Mouse (Mus musculus) CH12.LX (cell line): ENCODE measurements around the gene Vac14. TPM values are rescaled to one million over a fixed set of nuclear protein-coding genes. Genes with fewer than 3 reads are reported as not detected.
A peak's percentile ranks its signal among the peaks of the same experiment; 100 is the strongest.

Source experiments
- DNase-seq: peaks from one replicate; pipeline ENCODE4 v3.0.0-alpha.2; 2013; ENCODE audit errors: extremely low read depth
- H3K27ac ChIP-seq: 2 replicates; pipeline ENCODE4 v1.5.1; 2012; ENCODE audit warnings: low read depth, mild to moderate bottlenecking, control low read depth, moderate library complexity; ENCODE audit not compliant: insufficient read depth
- H3K27me3 ChIP-seq: replicated peaks from 2 replicates; pipeline ENCODE3; 2012; ENCODE audit warnings: inconsistent platforms
- H3K36me3 ChIP-seq, 2 experiments: replicated peaks in 1 of 2; 2 replicates each; pipeline versions ENCODE3 to v1.6.1; 2012; ENCODE audit warnings: inconsistent platforms in 1 of 2, low read length in 1 of 2, mild to moderate bottlenecking in 1 of 2, mixed read lengths in 1 of 2, moderate library complexity in 1 of 2; ENCODE audit not compliant: control insufficient read depth in 1 of 2, insufficient read depth in 1 of 2
- H3K4me1 ChIP-seq, 2 experiments: 2 replicates each; pipeline ENCODE4 v1.6.1; 2012; ENCODE audit warnings: inconsistent platforms in 1 of 2, moderate library complexity in 1 of 2; ENCODE audit not compliant: insufficient read depth in 2 of 2, control insufficient read depth in 1 of 2
- H3K4me2 ChIP-seq: 2 replicates; pipeline ENCODE4 v1.6.1; 2012; ENCODE audit warnings: low read depth, mild to moderate bottlenecking, control low read depth; ENCODE audit not compliant: poor library complexity, insufficient read depth, severe bottlenecking
- H3K4me3 ChIP-seq, 3 experiments: fragments of 150-350 bp in 1 of 3; sonication (generic) in 1 of 3; replicated peaks in 1 of 3; 2 replicates each; pipeline versions ENCODE3 to v1.5.1; 2011 to 2012; ENCODE audit warnings: low read depth in 2 of 3, low read length in 2 of 3, mild to moderate bottlenecking in 2 of 3, moderate library complexity in 2 of 3, control low read depth in 1 of 3, improper control_type of control experiment in 1 of 3, inconsistent platforms in 1 of 3, mixed read lengths in 1 of 3; ENCODE audit not compliant: poor library complexity in 1 of 3
- H3K79me2 ChIP-seq: replicated peaks from 2 replicates; pipeline ENCODE4 v1.6.1; 2012; ENCODE audit warnings: mild to moderate bottlenecking, moderate library complexity; ENCODE audit not compliant: control insufficient read depth, poor library complexity, insufficient read depth, severe bottlenecking; ENCODE audit errors: extremely low read depth
- H3K9ac ChIP-seq: 2 replicates; pipeline ENCODE4 v1.6.1; 2012; ENCODE audit warnings: low read depth, mild to moderate bottlenecking, control low read depth, moderate library complexity; ENCODE audit not compliant: insufficient read depth
- H3K9me3 ChIP-seq: replicated peaks from 2 replicates; pipeline ENCODE3; 2012; ENCODE audit warnings: low read length, inconsistent platforms, mixed read lengths
- CTCF ChIP-seq, 2 experiments: IDR thresholded peaks in 1 of 2; conservative IDR thresholded peaks in 1 of 2; 2 replicates each; pipeline ENCODE4 v1.5.1; 2011 to 2012; ENCODE audit warnings: low read depth in 2 of 2, low read length in 2 of 2, improper control_type of control experiment in 1 of 2, inconsistent platforms in 1 of 2, mild to moderate bottlenecking in 1 of 2, moderate library complexity in 1 of 2
- EP300 ChIP-seq: IDR thresholded peaks from 2 replicates; pipeline ENCODE4 v1.6.1; 2011; ENCODE audit warnings: low read length, improper control_type of control experiment
- HCFC1 ChIP-seq: IDR thresholded peaks from 2 replicates; pipeline ENCODE4 v1.6.1; 2012; ENCODE audit warnings: low read depth, mild to moderate bottlenecking, inconsistent platforms, low read length, improper control_type of control experiment
- IRF4 ChIP-seq: IDR thresholded peaks from 2 replicates; pipeline ENCODE4 v1.6.1; 2014; ENCODE audit warnings: low read depth, mild to moderate bottlenecking, inconsistent platforms, low read length, improper control_type of control experiment
- JUND ChIP-seq: conservative IDR thresholded peaks from 2 replicates; pipeline ENCODE4 v1.6.1; 2011; ENCODE audit warnings: low read depth, low read length, improper control_type of control experiment
- MAFK ChIP-seq: IDR thresholded peaks from 2 replicates; pipeline ENCODE4 v1.6.1; 2011; ENCODE audit warnings: low read length, improper control_type of control experiment; ENCODE audit not compliant: insufficient replicate concordance
- MAZ ChIP-seq: IDR thresholded peaks from 2 replicates; pipeline ENCODE4 v1.6.1; 2012; ENCODE audit warnings: low read depth, mild to moderate bottlenecking, inconsistent platforms, low read length, improper control_type of control experiment, moderate library complexity
- MEF2A ChIP-seq: IDR thresholded peaks from 2 replicates; pipeline ENCODE4 v1.6.1; 2014; ENCODE audit warnings: low read depth, mild to moderate bottlenecking, inconsistent platforms, low read length, improper control_type of control experiment, borderline replicate concordance
- MXI1 ChIP-seq: IDR thresholded peaks from 2 replicates; pipeline ENCODE4 v1.6.1; 2011; ENCODE audit warnings: mild to moderate bottlenecking, low read depth, low read length, improper control_type of control experiment
- PAX5 ChIP-seq: IDR thresholded peaks from 2 replicates; pipeline ENCODE4 v1.6.1; 2012; ENCODE audit warnings: low read length, inconsistent platforms, mixed read lengths
- POLR2A ChIP-seq: IDR thresholded peaks from 2 replicates; pipeline ENCODE4 v1.6.1; 2011; ENCODE audit warnings: low read depth, mild to moderate bottlenecking, improper control_type of control experiment, low read length
- RAD21 ChIP-seq: IDR thresholded peaks from 2 replicates; pipeline ENCODE4 v1.6.1; 2011; ENCODE audit warnings: low read depth, mild to moderate bottlenecking, low read length, improper control_type of control experiment, moderate library complexity
- RCOR1 ChIP-seq: conservative IDR thresholded peaks from 2 replicates; pipeline ENCODE4 v1.6.1; 2012; ENCODE audit warnings: low read depth, mild to moderate bottlenecking, inconsistent platforms, low read length, improper control_type of control experiment
- TCF12 ChIP-seq: IDR thresholded peaks from 2 replicates; pipeline ENCODE4 v1.6.1; 2014; ENCODE audit warnings: low read depth, mild to moderate bottlenecking, inconsistent platforms, low read length, improper control_type of control experiment
- USF1 ChIP-seq: IDR thresholded peaks from 2 replicates; pipeline ENCODE4 v1.6.1; 2014; ENCODE audit warnings: low read depth, mild to moderate bottlenecking, inconsistent platforms, low read length, improper control_type of control experiment
- USF2 ChIP-seq: conservative IDR thresholded peaks from 2 replicates; pipeline ENCODE4 v1.6.1; 2011; ENCODE audit warnings: low read depth, low read length, improper control_type of control experiment
- ZKSCAN1 ChIP-seq: IDR thresholded peaks from 2 replicates; pipeline ENCODE4 v1.6.1; 2012; ENCODE audit warnings: low read depth, inconsistent platforms, low read length, improper control_type of control experiment, borderline replicate concordance
- ZNF384 ChIP-seq: IDR thresholded peaks from 2 replicates; pipeline ENCODE4 v1.6.1; 2012; ENCODE audit warnings: low read depth, low read length, improper control_type of control experiment, inconsistent platforms
- dilution Hi-C: fragments of 300-500 bp; cut with MboI; formaldehyde crosslinking; loops from 2 replicates; pipeline ENCODE4 v1.14.3; 2020; ENCODE audit warnings: low sequenced_read_pairs; ENCODE audit not compliant: extremely low pct_unique_long_range_greater_than_20kb, extremely low pct_ligation_motif_present
- in situ Hi-C: fragments of 300-500 bp; cut with MboI; formaldehyde crosslinking; loops from 3 replicates; pipeline ENCODE4 v1.14.3; 2019; ENCODE audit warnings: low sequenced_read_pairs, low pct_ligation_motif_present, low pct_unique_long_range_greater_than_20kb, mixed read lengths
- polyA plus RNA-seq: library from polyadenylated mRNA; unstranded; fragments of >175 nt; gene quantifications from 2 replicates; pipeline ENCODE4 v1.2.1, GENCODE M21; 2012; ENCODE audit warnings: low read depth; ENCODE audit not compliant: insufficient read length
- total RNA-seq, 2 experiments: library from RNA; depleted of rRNA; stranded (reverse); fragments of 300-350 nt in 1 of 2; fragments of >200 nt in 1 of 2; gene quantifications; 2 replicates each; pipeline ENCODE4 v1.2.3; 2012 to 2014

Vac14 gene
- total and polyA plus RNA-seq, 3 experiments = 20.9 to 73.8 (median 28.2) TPM

DNA sequence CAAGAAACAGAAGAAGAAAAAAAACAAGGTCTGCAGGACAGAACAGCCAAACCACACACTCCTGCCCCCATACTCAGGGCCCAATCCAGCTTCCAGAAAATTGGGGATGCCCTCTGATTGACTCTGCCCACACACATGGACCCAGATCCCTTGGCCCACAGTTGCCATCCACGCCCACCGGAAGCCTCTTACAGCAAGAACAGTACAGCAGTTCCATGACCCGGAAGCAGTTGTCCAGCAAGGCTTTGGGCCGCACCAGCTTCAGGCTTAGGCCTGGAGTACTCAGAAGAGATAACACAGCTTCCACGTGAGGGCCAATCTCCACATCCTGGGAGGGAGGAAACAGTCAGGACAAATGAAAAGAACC is 124.0 kb downstream of the Vac14 start:
- DNase-seq = no peak
- H3K9ac ChIP-seq = no peak overlapping the region
- no peaks in the 10 kb centered on the region for H3K79me2 ChIP-seq
- no peak overlapping the region for H3K27ac ChIP-seq
- no peaks in the 10 kb centered on the region for H3K27me3 ChIP-seq
- peaks cover 0 to 4% of the 10 kb centered on the region in 2 experiments for H3K36me3 ChIP-seq
- dilution Hi-C loops (no loop called here), in situ Hi-C loops (no loop called here)
- no peak overlapping the region for H3K4me3 ChIP-seq
- peaks cover 3 to 8% of the 10 kb centered on the region in 2 experiments for H3K4me1 ChIP-seq
- no peak overlapping the region for H3K4me2 ChIP-seq
- H3K9me3 ChIP-seq = no peaks in the 10 kb centered on the region
- TF ChIP-seq USF1 (no peak), HCFC1 (no peak), ZKSCAN1 (no peak), MAZ (no peak), RAD21 (no peak), PAX5 (no peak), TCF12 (no peak), MEF2A (no peak), MAFK (no peak), ZNF384 (no peak), RCOR1 (no peak), CTCF (conservative IDR thresholded peaks at IDR 0.05 in 1 of 2, IDR thresholded peaks at IDR 0.05 in 1 of 2; ENCODE audit: low read depth in 2 of 2, low read length in 2 of 2) (no peak)
- TF ChIP-seq, all 38 proteins: peak for 0

DNA sequence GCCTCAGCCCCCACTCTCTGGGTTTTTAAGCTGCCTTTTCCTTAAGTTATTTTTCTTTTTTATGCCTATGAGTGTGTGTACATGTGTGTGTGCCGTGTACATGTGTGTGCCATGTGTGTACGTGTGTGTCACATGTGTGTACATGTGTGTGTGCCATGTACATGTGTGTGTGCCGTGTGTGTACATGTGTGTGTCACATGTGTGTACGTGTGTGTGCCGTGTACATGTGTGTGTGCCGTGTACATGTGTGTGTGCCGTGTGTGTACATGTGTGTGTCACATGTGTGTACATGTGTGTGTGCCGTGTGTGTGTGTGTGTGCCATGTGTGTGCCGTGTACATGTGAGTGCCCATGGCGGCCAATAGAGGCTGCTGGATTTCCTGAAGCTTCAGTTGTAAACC is 126.8 kb downstream of the Vac14 start:
- Histone ChIP-seq H3K4me3 (peak overlapping the region in 1 of 3 experiments; percentile 48), H3K36me3 (no peaks in the 10 kb centered on the region), H3K4me1 (peaks cover 3 to 8% of the 10 kb centered on the region in 2 experiments), H3K9me3 (no peaks in the 10 kb centered on the region), H3K27me3 (no peaks in the 10 kb centered on the region), H3K27ac (no peak overlapping the region), H3K4me2 (no peak overlapping the region), H3K79me2 (no peaks in the 10 kb centered on the region), H3K9ac (no peak overlapping the region)
- TF ChIP-seq USF2 (no peak), MAZ (no peak), POLR2A (no peak), IRF4 (no peak), EP300 (no peak), CTCF (conservative IDR thresholded peaks at IDR 0.05 in 1 of 2, IDR thresholded peaks at IDR 0.05 in 1 of 2; ENCODE audit: low read depth in 2 of 2, low read length in 2 of 2) (no peak), MXI1 (no peak), HCFC1 (no peak), JUND (no peak)
- dilution Hi-C loops (no loop called here), in situ Hi-C loops (no loop called here)
- DNase-seq = no peak
